Mouse (Mus musculus): Measurements from ENCODE around the gene Mrps25.

The Mrps25 gene

GRCm38 (mm10) chr6:92183621-92184131, at the start of gene Mrps25:
TSS of gene Mrps25 (minus strand) at chr6:92184033.
- peak in 1 of 2 experiments; percentile 65 for DNase-seq (ENCODE audit: low spot score in 2 of 2)

GRCm38 (mm10) chr6:92231762-92232161, 47.9 kb upstream of the Mrps25 start:
- DNase-seq (ENCODE audit: low spot score in 2 of 2) = no peak

DNA sequence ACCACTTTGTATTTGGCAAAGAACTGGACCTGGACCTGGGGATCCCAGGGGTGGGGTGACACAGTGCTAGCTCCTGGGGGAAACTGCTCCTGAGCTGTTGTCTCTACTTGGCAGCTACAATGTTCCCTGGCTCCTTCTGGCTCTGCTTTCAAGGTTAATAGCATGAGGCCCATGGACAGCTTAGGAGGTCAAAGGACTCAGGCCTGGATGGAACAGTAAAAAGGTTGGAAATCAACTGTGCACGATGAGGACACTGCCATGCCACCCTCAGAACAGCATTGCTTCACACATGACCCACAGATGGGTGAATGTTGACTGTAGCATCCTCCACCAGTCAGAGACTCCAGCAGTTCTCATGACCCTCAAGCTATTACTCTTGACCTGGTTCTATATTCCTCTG, 47.5 kb upstream of the Mrps25 start:
- DNase-seq (ENCODE audit: low spot score in 2 of 2) = no peak

GRCm38 (mm10) chr6:92229586-92229985, 45.8 kb upstream of the Mrps25 start:
- no peak for DNase-seq (ENCODE audit: low spot score in 2 of 2)

DNA sequence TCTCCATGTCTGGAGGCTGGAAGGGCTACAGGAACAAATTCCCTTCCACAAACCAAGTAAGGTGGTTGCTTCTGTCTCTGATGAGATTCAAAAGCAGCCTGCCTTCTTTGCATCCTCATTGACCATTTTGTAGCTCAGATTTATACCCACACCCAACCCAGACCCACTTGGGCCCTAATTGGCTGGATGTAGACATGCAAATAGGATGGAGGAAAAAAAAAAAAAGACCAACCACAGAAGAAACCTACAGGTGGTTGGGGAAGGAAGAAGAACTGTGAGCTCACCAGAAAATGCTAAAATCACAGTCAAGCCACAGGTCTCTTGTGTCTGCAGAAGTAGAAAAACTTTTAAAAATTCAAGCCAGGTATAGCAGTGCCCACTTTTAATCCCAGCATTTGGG, 45.3 kb upstream of the Mrps25 start:
- DNase-seq (ENCODE audit: low spot score in 2 of 2) = no peak

GRCm38 (mm10) chr6:92224981-92225380, 41.1 kb upstream of the Mrps25 start:
- DNase-seq (ENCODE audit: low spot score in 2 of 2) = peak in 1 of 2 experiments; percentile 31

DNA sequence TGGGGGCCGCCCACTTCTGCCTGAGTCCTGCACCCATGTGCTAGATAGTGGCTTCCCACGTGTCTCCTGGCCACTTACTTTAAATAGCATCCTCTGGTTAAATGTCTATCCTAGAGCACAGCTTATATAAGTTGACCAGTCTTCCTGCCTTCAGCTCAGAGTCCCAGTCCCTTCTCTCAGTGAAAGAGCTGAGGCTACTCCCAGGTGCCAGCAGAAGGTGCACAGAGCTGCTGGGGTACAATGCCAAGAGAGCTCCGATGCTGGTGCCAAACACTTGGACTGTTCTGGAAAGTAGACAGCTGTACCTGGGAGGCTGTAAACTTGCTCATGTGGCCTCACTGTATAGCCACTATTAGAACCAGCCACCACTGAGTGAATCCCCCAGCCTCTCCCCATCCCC, 38.2 kb upstream of the Mrps25 start:
- DNase-seq (ENCODE audit: low spot score in 2 of 2) = no peak

DNA sequence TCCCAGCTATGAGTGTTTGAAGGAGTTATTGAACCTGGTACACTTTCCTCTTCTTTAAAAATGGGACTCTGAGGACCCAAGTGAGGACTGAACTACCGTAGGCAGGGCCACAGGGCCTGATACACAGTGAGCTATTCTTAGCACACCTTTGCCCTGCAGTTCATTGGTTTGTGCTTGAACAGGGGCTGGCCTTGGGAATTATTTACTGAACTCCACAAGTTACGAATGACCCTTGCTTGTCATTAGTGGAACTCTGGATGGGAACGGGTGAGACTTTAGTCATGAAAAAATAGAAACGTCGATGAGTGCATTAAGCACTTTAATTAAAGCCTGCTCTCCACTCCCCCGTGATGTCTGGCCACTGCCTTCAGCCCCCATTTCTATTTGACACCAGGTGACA, 37.8 kb upstream of the Mrps25 start:
- DNase-seq (ENCODE audit: low spot score in 2 of 2) = no peak

DNA sequence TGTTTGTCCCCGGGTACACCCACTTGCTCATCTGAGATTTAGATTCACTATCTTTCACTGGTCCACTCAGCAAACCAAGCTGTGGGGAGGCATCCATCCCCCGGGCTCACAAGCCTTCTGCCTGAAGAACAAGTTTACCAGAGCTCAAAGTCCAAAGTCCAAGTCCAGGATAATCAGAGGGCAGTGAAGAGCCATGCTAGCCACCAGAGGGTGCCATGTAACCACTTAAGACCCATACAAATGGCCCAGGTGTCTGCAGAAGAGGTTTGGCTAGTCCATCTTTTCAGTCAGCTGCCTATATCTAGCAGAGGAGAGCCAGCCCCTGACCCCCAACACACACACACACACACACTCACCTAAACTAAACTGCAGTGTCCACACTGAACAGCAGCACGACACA, 35.6 kb upstream of the Mrps25 start:
- DNase-seq (ENCODE audit: low spot score in 2 of 2) = peak in 1 of 2 experiments; percentile 60

DNA sequence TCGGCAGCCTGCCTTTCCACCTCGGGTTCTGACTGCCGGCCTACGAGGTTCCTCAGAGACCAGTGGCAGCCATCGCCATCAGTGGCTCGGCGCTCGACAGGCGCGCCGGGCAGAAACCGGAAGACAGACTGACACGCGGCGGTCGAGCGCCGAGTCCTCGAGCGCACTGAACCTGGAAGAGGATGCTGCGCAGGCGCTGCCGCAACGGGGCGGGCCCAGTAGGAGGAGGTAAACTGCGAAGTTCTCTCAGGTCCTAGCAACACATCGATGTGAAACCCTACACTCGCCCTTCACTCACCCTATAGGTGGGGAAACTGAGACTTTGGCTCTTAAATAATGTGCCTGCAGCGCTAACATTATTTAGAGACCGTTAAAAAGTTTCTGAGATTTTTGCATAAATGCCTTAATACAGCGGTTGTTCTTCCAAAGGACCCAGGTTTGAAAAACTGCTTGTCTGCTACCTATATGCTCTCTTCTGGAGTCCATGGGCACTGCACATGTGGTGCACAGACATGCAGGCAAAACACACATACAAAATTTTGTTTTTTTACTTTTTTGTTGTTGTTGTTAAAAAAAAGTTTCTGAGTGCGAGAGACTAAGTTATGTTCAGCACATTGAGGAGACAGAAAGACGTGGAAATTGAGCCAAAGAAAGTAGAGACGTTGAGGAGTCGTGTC, 31.1 kb upstream of the Mrps25 start, which contains the start of gene Rbsn:
Gene Rbsn, minus strand, starts transcription at position 153 of the 677 bp plus-strand sequence.
- peak; percentile 59 to 90 for DNase-seq (ENCODE audit: low spot score in 2 of 2)

GRCm38 (mm10) chr6:92214055-92214772, 30.4 kb upstream of the Mrps25 start:
- no peak for DNase-seq (ENCODE audit: low spot score in 2 of 2)

- DNase-seq (ENCODE audit: low spot score in 2 of 2) = no peak
These were observed 15.6 kb upstream of the Mrps25 start for GRCm38 (mm10) chr6:92199414-92199813.

DNA sequence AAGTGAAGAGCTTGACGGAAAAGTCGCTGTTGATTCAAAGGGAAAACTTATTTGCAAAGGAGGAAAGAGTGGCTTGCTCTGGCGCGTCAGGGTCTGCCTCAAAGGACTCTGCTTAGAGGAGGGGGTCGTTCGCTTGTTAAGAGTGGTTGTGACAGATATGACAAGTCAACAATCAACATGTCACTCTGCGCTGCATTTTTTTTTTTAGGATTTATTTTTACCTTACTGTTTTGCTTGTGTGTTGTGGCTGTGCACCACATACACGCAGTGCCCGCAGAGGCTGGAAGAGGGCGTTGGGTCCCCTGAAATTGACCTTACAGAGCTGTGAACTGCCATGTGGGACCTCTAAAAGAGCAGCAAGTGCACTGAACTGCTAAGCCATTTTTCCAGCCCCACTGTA, 345 bp upstream of the Mrps25 start:
- no peak for DNase-seq (ENCODE audit: low spot score in 2 of 2)

DNA sequence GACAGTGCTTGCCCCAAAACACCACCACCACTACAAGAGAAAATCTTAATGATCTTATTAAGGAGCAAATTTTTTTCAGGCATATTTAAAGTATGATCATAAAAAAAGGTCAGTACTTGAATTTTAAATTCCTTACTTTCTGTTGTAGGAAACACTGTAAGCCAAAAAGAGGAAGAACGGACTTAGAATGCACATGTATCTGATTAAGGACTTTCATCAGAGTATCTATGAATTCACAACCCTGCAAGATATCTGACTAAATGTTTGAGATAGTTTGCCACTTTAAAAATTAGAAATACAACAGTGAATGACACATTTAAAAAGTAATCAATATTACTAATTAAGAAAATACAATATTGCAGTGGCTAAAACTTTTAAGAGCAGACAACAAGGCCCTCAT, 7.4 kb downstream of the Mrps25 start:
- no peak for DNase-seq (ENCODE audit: low spot score in 2 of 2)

DNA sequence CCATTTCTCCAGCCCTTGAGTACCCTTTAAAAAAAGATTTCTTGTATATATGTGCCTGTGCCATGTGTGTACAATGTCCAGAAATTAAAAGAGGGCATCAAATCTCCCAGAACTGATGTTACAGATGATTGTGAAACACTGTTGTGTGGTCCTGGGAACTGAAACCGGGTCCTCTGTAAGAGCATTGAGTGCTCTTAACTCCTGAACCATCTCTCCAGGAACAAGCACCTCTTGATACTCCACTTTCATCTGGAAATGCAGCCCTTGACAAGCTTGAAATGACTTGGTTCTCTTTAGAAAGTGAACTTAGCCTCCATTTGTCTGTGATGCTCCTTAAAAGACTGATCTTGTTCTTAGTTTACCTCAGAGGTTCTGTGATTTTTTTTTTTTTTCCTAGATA, 21.1 kb downstream of the Mrps25 start:
- no peak for DNase-seq (ENCODE audit: low spot score in 2 of 2)

- DNase-seq (ENCODE audit: low spot score in 2 of 2) = no peak
These were observed 25.0 kb downstream of the Mrps25 start for GRCm38 (mm10) chr6:92158801-92159200.

DNA sequence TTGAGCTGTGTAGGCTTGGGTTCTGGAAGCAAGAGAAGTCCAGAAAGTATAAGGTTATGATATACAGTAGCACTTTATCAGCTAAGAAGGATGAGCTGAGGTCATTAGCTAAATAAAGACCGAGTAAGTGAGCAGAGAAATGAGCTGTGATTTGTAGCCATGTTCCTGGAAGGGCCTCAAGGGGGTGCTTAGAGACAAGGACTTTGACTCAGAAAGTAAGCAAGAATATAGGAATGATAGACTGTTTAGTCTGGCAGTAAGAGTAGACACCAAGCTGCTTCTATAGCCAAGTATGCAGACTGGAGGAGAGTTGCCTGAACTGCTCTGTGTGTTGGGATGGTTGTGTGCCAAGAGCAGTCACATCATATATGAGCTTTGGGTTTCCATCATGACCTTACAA, 30.1 kb downstream of the Mrps25 start:
- DNase-seq (ENCODE audit: low spot score in 2 of 2) = no peak

- no peak for DNase-seq (ENCODE audit: low spot score in 2 of 2)
These were observed 38.0 kb downstream of the Mrps25 start for GRCm38 (mm10) chr6:92145881-92146280.

GRCm38 (mm10) chr6:92136356-92136755, 47.5 kb downstream of the Mrps25 start:
- peak; percentile 39 for DNase-seq (ENCODE audit: low spot score in 2 of 2)

- DNase-seq (ENCODE audit: low spot score in 2 of 2) = peak; percentile 49 to 54
These were observed 50.2 kb downstream of the Mrps25 start for GRCm38 (mm10) chr6:92133617-92134016.

DNA sequence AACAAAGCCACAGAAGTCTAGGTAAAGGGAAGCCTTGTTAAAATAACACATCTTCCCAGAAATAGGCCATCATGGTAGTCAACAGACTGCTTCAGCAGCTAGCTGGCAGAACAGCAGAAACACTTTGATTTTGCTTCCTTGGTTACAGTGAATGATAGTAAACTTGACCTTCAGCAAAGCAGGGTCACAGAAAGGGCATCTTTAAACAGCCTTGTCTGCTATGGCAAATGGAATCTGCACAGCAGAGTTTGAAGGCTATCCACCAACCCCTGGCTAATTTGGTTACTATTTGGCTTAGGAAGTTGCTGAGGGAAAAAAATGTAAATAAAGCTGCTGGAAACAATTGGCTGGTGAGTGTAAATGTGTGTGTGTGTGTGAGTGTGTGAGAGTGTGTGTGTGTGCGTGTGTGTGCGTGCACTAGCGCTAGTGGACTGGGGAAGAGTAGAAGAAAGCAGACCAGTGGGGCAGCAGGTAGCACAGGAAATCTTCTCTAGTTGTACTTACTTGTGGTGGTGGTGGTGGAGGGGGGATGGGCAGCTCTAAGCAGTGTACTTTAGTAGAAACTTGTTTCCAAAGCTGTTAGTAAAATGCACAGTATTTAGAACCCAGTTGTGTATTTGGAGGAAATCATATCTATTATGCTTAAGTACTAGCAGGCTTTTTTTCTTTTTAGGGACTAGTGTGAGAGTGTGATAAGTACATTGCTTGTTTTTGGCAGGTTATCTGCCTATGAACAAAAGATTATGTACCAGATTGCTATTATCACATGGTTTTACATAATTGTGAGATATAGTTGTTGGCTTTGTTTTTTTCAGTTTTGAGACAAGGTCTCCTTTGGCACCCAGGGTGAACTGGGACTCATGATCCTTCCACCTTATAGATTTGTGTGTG, 51.6 kb downstream of the Mrps25 start:
- DNase-seq (ENCODE audit: low spot score in 2 of 2) = no peak

DNA sequence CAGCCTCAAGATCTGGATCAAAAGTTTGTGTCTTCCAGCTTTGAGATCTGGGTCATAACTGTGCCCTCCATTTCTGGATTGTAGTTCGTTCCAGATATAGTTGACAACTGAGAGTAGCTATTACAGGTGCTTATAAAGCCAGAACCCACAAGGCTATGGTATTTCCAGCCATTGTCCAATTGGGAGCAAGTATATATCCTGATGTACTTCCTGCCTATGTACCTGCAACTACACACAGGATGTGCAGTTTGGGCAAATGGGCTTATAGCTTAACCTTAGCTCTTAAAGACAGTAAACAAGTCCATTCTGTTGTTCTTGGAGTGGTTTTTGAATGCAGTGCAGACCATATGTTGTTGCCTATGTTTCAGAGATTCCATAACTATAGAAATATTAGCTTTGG, 52.4 kb downstream of the Mrps25 start:
- DNase-seq (ENCODE audit: low spot score in 2 of 2) = no peak

All from left cerebral cortex, adult 9 months (tissue).